Mouse (Mus musculus) neural tube, embryonic 14.5 days (tissue): ENCODE measurements around the gene Gsdma. TPM values are rescaled to one million over a fixed set of nuclear protein-coding genes. Genes with fewer than 3 reads are reported as not detected.

ENCODE experiments used
- polyA plus RNA-seq: library from polyadenylated mRNA; unstranded; fragments of >200 nt; fragmentation: Nextera tagmentation; extraction: Ambion mirVana; gene quantifications from 2 replicates; pipeline ENCODE4 v1.2.1, GENCODE M21; 2014

Gene Gsdma
- polyA plus RNA-seq, 1 experiment from 2014 or later = not detected

Other genes starting within 250 kb of the Gsdma start
- 234 and 247 TPM in 2 replicates for gene Mien1, start 225.4 kb upstream of the Gsdma start, polyA plus RNA-seq
- gene Grb7, start 218.0 kb upstream of the Gsdma start, polyA plus RNA-seq = 0.86 and 0.97 TPM in 2 replicates
- gene Ikzf3, start 118.3 kb upstream of the Gsdma start, polyA plus RNA-seq = 0.20 and 0.22 TPM in 2 replicates
- gene Zpbp2, start 113.3 kb upstream of the Gsdma start, polyA plus RNA-seq = not detected in 2 replicates
- gene Ormdl3, start 77.0 kb upstream of the Gsdma start, polyA plus RNA-seq = 14.5 and 16.2 TPM in 2 replicates
- not detected in 2 replicates for gene Lrrc3c, start 66.1 kb upstream of the Gsdma start, polyA plus RNA-seq
- 0.37 and 0.76 TPM in 2 replicates for gene Gm12355, start 38.7 kb upstream of the Gsdma start, polyA plus RNA-seq
- gene Gsdma3, start 38.0 kb upstream of the Gsdma start, polyA plus RNA-seq = not detected in 2 replicates
- gene Gsdma2, start 17.6 kb upstream of the Gsdma start, polyA plus RNA-seq = not detected in 2 replicates
- 117 and 124 TPM in 2 replicates for gene Psmd3, start 18.2 kb downstream of the Gsdma start, polyA plus RNA-seq
- gene Csf3, start 36.9 kb downstream of the Gsdma start, polyA plus RNA-seq = not detected in 2 replicates
- gene Med24, start 65.1 kb downstream of the Gsdma start, polyA plus RNA-seq = 52.3 and 59.4 TPM in 2 replicates
- 148 and 186 TPM in 2 replicates for gene Thra, start 76.3 kb downstream of the Gsdma start, polyA plus RNA-seq
- gene Nr1d1, start 111.0 kb downstream of the Gsdma start, polyA plus RNA-seq = 3.8 and 3.9 TPM in 2 replicates
- 24.2 and 26.9 TPM in 2 replicates for gene Msl1, start 131.2 kb downstream of the Gsdma start, polyA plus RNA-seq
- gene Casc3, start 140.6 kb downstream of the Gsdma start, polyA plus RNA-seq = 47.9 and 54.1 TPM in 2 replicates
- 13.9 and 18.6 TPM in 2 replicates for gene Rapgefl1, start 172.4 kb downstream of the Gsdma start, polyA plus RNA-seq
- 5.2 and 5.7 TPM in 2 replicates for gene Wipf2, start 199.3 kb downstream of the Gsdma start, polyA plus RNA-seq
- gene Cdc6, start 243.4 kb downstream of the Gsdma start, polyA plus RNA-seq = 2.1 and 2.8 TPM in 2 replicates